Comparison of ENCODE assay signal across 13 mouse cellular contexts in the genomic region with DNA sequence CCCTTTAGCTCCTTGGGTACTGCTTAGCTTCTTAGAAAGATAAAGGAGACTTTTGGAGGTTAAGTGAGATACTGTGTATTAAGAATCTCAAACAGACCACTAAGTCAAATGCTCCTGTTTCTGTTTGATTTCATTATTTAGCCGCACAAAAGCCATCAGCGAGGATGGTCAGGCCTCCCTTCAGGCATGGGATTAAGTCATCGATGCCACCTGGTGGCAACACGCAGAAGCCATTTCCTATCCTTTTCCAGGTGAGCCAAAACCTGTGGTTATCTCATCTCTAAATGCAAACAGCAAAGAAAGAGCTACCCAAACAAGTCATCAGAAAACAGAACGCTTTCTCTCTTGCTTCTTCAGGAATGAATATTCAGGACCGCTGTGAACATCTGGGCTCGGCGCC.
DNase-seq lines count a peak whose midpoint lies in the region; ATAC-seq and TF ChIP-seq lines count a peak whose summit lies in the region.
"Had no signal": no experiment of that assay in that cellular context is flagged by ENCODE, and none has a peak within 500 bp of the region (broad histone marks: within the 10 kb centered on the region; RNA-seq: fewer than 3 reads in every experiment).

No protein-coding gene starts in this region.

- no peaks in the 10 kb centered on the region for H3K9me3 ChIP-seq in lung, embryonic 14.5 days (ENCODE audit: low read depth, low read length)

- no peak for ATAC-seq in frontal cortex, adult (ENCODE audit: low TSS enrichment)
- ATAC-seq in lung, embryonic 14.5 days (ENCODE audit: insufficient read depth): no peak

- no peak overlapping the region for H3K4me3 ChIP-seq in lung, embryonic 14.5 days (ENCODE audit: low read depth, low read length)
- no peak overlapping the region for H3K4me3 ChIP-seq in lung, adult 2 months (replicated peaks; ENCODE audit: extremely low read depth, low read depth, low read length)
- H3K4me3 ChIP-seq: erythroblast, embryonic 14.5 days; liver, embryonic 15.5 days had no signal

- H3K27ac ChIP-seq in lung, embryonic 14.5 days (ENCODE audit: low read depth): no peak overlapping the region
- H3K27ac ChIP-seq: liver, embryonic 15.5 days had no signal

- TF ChIP-seq POLR2A in lung, adult 2 months (IDR thresholded peaks at IDR 0.05; ENCODE audit: borderline replicate concordance, extremely low read depth, low read depth, low read length): no peak

- DNase-seq in frontal cortex, postnatal 36 days (ENCODE audit: low spot score in 2 of 2): peak; percentile 22 to 45
- DNase-seq in lung, embryonic 14.5 days: no peak
- DNase-seq in lung, adult 2 months: no peak
- peak; percentile 10 for DNase-seq in embryo, embryonic 11 days
- peak; percentile 5 for DNase-seq in right cerebral cortex, postnatal 14 days
- DNase-seq in urinary bladder, adult 2 months (ENCODE audit: low spot score): no peak
- DNase-seq in gastrocnemius, adult 8-10 months (ENCODE audit: low spot score in 2 of 2): no peak
- DNase-seq: thymus, postnatal 25 days had no signal

- H3K4me1 ChIP-seq in lung, embryonic 14.5 days (ENCODE audit: insufficient read depth): no peaks in the 10 kb centered on the region
- no peaks in the 10 kb centered on the region for H3K4me1 ChIP-seq in lung, adult 2 months (ENCODE audit: control insufficient read depth, insufficient read depth, low read length)
- H3K4me1 ChIP-seq: liver, embryonic 15.5 days had no signal

- 41% methylated on average over 8 of the region's 8 CpGs for WGBS in lung, embryonic 14.5 days
- 42% methylated on average over 8 of the region's 8 CpGs for WGBS in lung, adult 2 months

- TF ChIP-seq CTCF in lung, embryonic 14.5 days (IDR thresholded peaks at IDR 0.05; ENCODE audit: low read depth): peak; percentile 5; the same call in 1 of the 2 replicates
- TF ChIP-seq CTCF in lung, adult 2 months (IDR thresholded peaks at IDR 0.05; ENCODE audit: insufficient read depth, low read length): no peak

- H3K36me3 ChIP-seq in lung, embryonic 14.5 days (ENCODE audit: insufficient read depth): no peaks in the 10 kb centered on the region
- H3K36me3 ChIP-seq: G1E; liver, embryonic 15.5 days had no signal

- no peak overlapping the region for H3K9ac ChIP-seq in lung, embryonic 14.5 days
- H3K9ac ChIP-seq: liver, embryonic 15.5 days had no signal

- no peaks in the 10 kb centered on the region for H3K27me3 ChIP-seq in lung, embryonic 14.5 days (ENCODE audit: insufficient read depth, low read length)
- H3K27me3 ChIP-seq: liver, embryonic 15.5 days had no signal

- H3K4me2 ChIP-seq in lung, embryonic 14.5 days: no peak overlapping the region
- H3K4me2 ChIP-seq: liver, embryonic 15.5 days; midbrain, embryonic 11.5 days had no signal

Comparison
In these comparisons a context has a peak if more than half of its experiments do, and no peak if none do; other contexts are left out.
1. DNase-seq: peak in frontal cortex, postnatal 36 days (2 of 2), embryo, embryonic 11 days (single experiment) and right cerebral cortex, postnatal 14 days (single experiment); none in lung, embryonic 14.5 days (single experiment), lung, adult 2 months (single experiment), urinary bladder, adult 2 months (single experiment) and gastrocnemius, adult 8-10 months (0 of 2).